Mouse (Mus musculus) bone marrow macrophage, adult 2 months (primary cell): Measurements from ENCODE around the gene Emx1.

Experiments
- CTCF ChIP-seq: IDR thresholded peaks from 2 replicates; pipeline ENCODE4 v1.5.1; 2012; ENCODE audit warnings: low read depth, mild to moderate bottlenecking, low read length, moderate library complexity
- POLR2A ChIP-seq: IDR thresholded peaks from 2 replicates; pipeline ENCODE4 v1.6.1; 2012; ENCODE audit warnings: mild to moderate bottlenecking, low read depth, low read length, borderline replicate concordance

DNA sequence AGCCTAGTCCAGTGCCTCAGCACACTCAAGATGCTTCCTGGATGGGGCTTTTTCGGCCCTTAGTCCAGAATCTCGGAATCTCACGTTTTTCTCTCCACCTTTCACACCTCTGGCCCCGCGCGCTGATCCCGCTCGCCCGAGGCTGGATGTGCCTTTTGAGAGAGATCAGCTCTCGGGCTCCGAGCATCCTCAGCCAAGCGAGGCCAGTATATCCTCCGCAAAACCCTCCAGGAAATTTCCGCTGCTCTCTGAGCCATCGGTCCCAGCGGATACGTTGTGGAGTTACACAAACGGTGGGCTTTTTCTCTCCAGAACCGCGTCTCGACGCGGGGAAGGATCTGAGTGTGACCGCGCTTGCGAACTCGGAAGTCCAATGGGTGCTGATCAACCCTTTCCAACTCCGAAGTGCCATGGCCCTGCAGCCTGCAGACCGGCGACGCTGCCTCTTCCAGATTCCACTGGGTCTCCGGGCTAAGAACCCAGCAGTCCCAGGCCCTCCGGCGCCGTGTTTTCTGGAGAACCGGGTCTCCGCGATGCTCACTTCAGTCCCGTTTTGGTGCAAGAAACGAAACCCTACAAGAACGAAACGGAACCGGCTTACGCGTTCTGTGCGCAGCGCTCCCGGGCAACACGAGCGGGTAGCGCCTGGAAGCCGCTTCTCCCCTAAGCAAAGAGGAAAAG is 2.8 kb downstream of the Emx1 start:
- no peak for TF ChIP-seq POLR2A
- no peak for TF ChIP-seq CTCF
